Mouse (Mus musculus) embryonic facial prominence, embryonic 10.5 days (tissue): ENCODE measurements at regions not wholly inside any gene's neighbourhood (a gene's known extent, or its start where the extent isn't known, plus 50 kb on each side); places are given as distances from the start of the nearest gene placed in this dataset.

Source experiments
- DNase-seq: peaks from one replicate; pipeline ENCODE4 v3.0.0-alpha.2; 2017; ENCODE audit warnings: low spot score
- H3K27ac ChIP-seq: fragments of 300-500 bp; sonication (generic); replicated peaks from 2 replicates; pipeline ENCODE4 v1.5.1; 2016; ENCODE audit warnings: mild to moderate bottlenecking
- H3K27me3 ChIP-seq: fragments of 300-500 bp; sonication (generic); replicated peaks from 2 replicates; pipeline ENCODE4 v1.6.1; 2016; ENCODE audit warnings: low read depth, mild to moderate bottlenecking; ENCODE audit not compliant: poor library complexity, severe bottlenecking
- H3K36me3 ChIP-seq: fragments of 300-500 bp; sonication (generic); replicated peaks from 2 replicates; pipeline ENCODE4 v1.6.1; 2016; ENCODE audit warnings: mild to moderate bottlenecking, moderate library complexity
- H3K4me1 ChIP-seq: fragments of 300-500 bp; sonication (generic); 2 replicates; pipeline ENCODE4 v1.6.1; 2016
- H3K4me3 ChIP-seq: fragments of 300-500 bp; sonication (generic); 2 replicates; pipeline ENCODE4 v1.5.1; 2016; ENCODE audit warnings: mild to moderate bottlenecking, moderate library complexity
- H3K9me3 ChIP-seq: fragments of 300-500 bp; sonication (generic); 2 replicates; pipeline ENCODE4 v1.6.1; 2016; ENCODE audit warnings: mild to moderate bottlenecking
- WGBS: fragments of 180-500 bp; shearing (Covaris S2); methylation state at CpG from one replicate; pipeline ENCODE4 v1.1.7; 2016; 5-methylcytosine and 5-hydroxymethylcytosine counted together

DNA sequence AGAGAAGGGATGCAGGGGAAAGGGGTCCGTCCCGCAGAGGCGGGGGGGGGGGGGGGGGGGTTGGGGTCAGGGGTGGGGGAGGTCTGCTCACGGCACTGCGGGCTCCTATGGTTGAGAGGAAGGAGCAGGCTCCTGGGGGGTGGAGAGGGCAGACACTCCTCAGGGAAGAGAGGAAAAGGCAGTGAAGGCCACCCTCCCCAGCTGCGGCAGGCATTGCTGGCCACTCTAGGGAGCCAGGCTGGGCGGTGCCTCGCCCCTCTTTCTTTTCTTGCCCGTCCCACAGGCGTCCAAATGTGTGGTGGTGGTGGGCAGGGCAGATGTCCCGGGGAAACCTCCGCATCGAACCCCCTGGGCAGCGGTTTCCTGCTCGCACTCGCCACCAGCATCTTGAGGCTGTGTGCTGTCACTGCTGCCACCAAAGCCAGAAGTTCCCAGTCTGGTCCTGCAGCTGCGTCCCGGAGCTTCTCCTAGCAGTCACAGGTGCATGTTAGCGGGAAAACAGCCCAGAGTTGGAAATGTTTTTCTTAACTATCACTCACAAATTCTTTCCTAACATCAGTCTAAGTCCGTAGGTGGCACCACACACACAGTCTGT lies 110.4 kb downstream of the Dsel start:
- Histone ChIP-seq H3K4me3 (peak overlapping the region; percentile 46), H3K4me1 (peaks cover 6% of the 10 kb centered on the region), H3K27ac (no peak overlapping the region), H3K9me3 (no peaks in the 10 kb centered on the region), H3K27me3 (no peaks in the 10 kb centered on the region), H3K36me3 (no peaks in the 10 kb centered on the region)
- WGBS: 12% methylated on average over 20 of the region's 20 CpGs
- DNase-seq: peak; percentile 29
